Mouse (Mus musculus): ENCODE results near the gene Txn1.

Txn1 gene

DNA sequence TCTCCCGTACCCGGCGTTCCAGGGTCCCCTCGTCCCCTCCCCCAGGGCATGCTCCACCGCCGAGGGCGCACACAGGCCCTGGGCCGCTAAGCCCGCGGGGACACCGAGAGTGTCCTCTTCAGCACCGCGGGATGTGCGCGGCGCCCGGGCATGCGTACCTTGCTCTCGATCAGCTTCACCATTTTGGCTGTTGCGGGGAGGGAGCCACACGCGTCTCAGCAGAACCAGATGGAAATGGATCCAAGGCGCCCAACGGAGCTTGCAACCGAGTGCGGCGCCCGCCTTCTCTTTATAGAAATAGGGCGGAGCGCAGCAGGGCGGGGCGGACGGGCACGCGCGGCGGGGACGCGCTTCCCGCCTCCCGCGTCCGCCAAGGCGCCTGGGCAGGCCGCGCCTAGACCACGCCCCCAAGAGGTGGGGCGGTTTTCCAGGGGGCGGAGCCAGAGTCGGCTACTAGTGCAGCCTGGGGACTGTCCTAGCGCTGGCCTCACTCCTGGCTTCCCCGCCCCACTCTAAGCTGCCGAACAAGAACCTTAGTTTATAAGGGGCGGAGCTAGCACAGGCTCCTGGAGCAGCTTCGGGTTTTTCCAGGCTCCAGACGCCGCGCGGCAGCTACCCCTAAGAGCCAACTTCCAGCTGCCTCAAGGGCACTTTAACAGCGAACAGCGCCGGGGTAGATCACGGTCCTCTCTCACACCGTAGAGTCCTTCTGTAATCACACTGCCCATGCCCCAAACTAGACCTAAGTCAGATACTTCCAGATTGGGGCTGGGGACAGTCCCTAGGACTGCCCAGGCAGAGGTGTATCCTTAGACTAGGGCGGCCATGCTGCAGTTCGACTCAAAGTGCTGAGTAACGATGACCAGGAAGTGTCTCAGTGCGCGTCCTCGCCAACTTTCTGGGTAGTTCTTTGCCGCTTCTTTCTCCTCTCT, at the start of gene Txn1:
Txn1 (minus strand) TSS at position 383 of the 932 bp plus-strand sequence.
- peak; percentile 86 for DNase-seq (ENCODE audit: low read depth, low spot score)

DNA sequence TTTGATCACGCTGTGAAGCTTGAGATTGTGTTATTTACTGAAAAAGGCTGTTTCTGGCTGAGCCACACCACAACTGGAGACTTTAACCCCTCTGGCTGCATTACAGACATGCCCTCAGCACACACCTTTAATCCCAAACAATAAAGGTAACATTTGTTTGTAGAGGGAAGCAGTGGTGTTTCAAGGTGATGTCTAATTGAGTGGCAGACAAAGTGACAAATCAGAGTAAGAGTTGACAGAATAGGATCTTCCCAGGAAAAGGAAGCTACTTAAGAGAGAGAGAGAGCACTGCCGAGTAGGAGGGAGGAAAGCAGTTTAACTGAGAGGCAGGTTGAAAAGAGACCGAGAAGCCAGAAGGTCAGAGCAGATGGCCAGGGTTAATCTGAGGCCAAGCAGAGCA, 47.3 kb upstream of the Txn1 start:
- no peak for DNase-seq (ENCODE audit: low read depth, low spot score)

DNA sequence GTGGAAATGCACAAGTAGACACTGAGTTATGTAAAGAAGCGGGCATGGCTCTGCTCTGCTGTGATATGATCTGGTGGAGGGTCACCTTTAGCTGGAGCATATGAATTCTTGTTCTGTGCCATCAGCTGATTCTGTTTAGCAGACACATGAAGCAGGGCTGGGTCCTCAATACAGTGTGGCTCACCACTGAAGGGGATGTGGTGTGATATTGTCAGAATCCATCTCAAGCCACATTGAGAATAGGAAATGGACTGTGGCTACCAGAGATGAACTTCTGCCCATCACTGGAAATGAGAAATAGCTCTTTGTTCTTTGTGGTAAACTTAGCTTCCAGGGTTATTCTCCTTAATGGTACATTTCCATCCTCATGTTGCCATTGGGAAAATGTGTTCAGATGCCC, 35.2 kb upstream of the Txn1 start:
- no peak for DNase-seq (ENCODE audit: low read depth, low spot score)

DNA sequence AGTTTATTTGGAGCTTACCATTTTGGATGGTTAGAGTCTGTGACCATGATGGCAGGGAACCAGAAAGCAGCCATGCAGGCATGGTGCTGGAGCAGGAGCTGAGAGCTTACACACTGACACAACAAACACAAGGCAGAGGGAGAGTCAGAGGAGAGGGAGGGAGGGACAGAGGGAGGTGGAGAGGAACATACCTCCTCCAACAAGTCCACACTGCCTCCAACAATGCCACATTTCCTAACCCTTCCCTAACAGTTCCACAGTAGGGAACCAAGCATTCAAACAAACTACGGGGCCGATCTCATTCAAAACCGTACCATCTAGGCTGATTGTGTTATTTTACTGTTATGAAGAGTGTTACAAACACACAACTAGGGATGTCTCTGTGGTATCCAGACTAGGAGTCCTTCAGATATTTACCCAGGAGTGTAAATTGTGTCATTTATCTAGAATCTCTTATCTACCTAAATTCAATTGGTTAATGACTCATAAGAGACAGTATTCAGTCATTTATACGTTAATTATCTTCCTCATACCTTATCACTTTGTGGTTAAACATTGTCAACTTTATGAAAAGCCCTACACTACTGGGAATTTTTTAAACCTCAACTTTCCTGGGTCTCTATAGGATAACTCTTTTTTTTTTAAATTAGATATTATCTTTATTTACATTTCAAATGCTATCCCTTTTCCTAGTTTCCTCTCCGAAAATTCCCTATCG, 18.3 kb upstream of the Txn1 start:
- DNase-seq (ENCODE audit: low read depth, low spot score), result no peak

DNA sequence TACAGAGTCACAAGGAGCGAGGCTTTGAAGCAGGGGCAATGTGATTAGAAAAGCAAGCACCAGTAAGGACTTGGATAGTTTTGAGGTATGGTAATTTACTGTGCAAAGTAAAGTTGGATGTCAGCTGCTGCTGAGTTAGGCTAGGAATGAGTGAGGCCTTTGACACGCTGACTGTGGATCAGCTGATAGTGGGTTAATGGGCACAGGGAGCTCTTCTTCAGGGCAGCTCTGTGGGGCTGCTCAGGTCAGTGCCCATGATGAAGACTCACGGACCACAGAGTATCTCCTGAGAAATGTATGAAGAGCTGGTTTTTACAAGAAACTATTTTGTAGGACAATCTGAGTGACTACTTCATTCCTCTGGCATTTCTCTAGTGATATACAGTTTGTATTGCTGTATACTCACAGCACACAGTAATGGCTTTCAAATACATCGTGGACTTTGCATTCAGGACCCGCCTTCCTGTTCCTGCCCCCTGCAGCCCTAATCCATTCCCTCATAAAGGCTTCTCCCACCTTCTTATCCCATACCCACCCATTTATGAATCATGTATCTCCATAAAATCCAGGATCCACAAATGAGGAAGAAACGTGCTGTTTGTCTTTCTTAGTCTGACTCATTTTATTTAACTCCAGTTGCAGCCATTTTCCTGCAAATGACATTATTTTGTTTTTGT, 17.5 kb upstream of the Txn1 start:
- DNase-seq (ENCODE audit: low read depth, low spot score), result no peak

DNA sequence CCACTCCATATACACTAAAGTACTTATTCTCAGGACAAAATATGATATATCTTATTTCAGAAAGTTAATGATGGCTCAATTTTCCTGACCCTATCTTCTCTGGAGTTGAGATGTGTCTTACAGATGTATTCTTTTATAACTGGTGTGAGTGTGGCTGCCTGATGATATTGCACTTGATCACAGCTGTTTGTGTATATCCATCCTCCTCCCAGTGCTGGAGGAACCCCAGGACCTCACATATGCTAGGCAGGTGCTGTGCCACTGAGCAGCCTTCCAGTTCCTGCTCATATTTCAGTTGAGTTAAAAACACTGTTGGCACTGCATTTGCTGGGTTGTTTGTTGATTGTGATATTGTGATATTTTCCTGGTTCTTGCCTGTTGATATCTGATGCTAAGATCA, 14.1 kb upstream of the Txn1 start:
- DNase-seq (ENCODE audit: low read depth, low spot score), result no peak

DNA sequence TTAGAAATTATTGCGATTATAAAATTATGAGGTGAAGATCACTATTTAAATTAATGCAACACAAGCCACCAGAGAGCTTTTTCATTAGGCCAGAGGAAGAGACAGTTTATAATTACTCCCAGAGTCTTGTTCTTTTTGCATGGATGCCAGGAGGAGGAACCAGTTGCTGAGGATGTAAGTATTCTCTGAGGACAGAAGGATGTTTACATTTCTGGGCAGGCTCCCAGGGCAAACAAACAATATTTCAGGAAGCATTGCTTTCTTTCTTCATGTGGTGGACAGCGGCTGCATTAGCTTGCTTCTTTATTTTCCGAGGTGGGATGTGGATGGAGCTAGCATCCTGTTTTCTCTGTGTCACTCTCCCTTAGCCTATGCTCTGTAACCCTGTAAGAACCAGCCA, 11.0 kb upstream of the Txn1 start:
- no peak for DNase-seq (ENCODE audit: low read depth, low spot score)

DNA sequence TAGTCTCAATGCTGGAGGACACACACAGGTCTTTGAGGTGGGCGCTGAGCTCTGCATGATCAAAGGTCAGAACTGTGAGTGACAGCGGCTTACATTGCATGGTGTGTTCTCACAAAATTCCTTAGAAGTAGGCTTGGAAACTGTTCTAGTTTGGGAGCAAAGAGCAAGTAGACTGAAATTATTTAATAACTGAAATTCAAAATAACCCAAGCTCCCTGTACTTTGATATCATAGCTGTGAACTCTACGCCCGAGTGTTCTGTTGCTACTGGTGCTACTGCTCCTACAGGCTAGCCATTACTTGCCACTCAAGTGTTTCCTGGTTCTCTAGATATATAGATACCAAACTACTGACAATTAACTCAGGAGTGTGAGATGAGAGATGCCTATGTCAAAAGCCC, 9.3 kb upstream of the Txn1 start:
- no peak for DNase-seq (ENCODE audit: low read depth, low spot score)

DNA sequence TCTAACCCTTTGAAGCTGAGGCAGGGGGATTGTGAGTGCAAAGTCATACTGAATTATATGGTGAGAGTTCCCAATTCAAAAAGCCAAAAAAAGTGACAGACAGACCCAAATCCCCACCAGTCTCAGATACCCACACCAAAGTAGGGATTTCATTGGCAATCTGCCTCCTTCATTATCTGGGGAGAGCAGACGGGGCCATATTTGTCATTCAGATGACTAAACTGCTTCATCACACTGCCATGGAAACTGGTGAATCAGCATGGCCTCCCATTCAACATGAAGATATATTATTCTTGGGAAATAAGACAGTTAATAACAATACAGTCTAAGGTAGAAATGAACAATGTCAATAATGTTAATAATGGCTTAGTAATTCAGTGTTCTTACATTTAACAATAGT, 7.9 kb upstream of the Txn1 start:
- DNase-seq (ENCODE audit: low read depth, low spot score), result no peak

DNA sequence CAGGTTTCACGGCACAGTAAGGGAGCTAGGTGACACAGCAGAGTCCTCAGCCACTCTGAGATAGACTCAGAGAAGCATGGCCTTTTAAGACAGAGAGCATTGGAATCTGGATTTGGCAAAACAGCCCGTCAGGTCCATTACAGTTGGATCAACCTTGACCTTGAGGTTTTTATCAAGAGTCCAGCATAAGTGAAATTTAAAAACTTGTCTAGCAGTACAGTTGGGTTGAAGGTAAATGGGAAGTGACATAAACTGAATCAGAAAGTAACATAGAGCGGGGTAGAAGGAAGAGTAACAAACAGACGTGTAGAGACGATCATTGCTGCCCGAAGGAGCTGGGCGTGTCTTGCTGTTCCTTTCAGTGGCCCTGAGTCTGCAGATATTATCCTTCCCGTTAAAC, 2.8 kb upstream of the Txn1 start:
- DNase-seq (ENCODE audit: low read depth, low spot score), result no peak

DNA sequence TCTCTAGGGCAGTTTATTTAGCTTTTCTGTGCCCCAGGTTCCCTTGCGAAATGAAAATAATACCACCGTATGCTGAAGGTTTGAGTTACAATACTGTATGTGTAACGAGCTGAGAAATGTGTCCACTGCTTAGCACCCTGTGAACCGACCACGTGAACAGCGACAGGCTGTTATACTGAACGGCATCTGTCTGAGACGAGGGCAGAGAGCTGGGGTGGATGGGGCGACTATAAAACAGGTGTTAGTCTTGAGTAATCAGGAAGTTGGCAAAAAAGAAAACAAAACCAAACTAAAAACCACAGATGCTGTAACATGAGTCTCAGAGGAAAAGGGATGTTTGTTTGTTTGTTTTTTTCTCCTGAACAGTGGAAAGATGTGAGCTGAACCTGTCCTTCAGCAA, 1.9 kb upstream of the Txn1 start:
- DNase-seq (ENCODE audit: low read depth, low spot score), result no peak

DNA sequence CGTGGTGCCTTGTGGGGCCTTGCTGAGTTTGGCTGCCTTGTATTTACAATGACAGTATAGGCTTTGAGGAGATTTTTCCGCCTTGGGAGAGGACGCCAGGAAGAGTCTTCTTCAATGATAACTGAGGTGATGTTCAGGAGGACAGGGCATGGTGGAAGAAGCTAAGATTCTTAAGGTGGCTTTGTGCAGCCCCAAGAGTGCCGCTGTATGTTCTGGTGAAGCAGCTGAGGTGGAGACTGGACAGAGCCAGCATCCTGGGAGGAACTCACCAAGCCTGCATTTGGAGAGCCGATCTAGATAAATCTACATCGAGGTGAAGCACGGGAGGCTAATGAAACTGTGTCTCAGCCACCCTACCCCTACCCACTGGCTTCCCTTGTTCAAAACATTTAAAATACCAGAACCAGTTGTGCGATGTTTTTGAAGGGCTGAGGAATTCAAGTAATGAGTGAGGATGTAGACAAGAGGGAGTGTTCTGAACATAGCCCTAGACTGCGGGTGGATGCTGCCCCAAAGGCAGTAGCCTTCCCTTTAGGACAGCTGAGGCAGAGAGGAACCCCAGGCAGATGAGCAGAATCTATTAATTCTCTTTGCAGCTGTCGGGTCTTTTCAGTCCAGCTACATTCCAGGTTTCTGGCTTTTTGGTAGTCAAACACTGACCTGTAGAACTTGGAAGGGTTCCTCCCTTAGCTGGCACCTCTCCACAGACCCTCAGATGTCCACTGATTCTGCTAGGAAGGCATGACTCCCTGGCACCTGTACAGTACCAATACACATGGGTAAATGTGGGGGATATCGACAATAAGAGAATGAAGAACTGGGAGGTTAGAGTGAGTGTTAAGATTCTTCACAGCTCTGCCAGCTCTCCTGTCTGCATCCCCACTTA, 1.2 kb upstream of the Txn1 start:
- no peak for DNase-seq (ENCODE audit: low read depth, low spot score)

DNA sequence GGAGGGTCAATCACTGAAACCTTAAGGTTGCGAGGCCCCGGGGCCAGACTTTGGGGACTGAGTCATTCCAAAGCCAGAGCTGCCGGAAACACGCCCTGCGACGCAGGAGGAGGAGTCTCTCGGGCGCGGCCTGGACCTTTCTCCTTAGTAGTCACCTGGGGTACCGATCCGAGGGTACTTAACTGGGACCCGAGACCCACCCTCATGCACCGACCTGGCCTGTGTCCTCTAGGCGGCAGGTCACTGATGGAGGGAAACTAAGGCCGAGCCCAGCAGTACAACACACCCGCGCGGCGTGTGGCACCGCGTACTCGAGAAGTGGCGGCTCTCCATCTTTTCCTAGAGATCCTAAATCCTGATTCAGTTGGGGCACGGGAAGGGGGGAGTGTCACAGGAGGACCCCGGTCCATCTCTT, 660 bp downstream of the Txn1 start:
- DNase-seq (ENCODE audit: low read depth, low spot score), result peak; percentile 12

DNA sequence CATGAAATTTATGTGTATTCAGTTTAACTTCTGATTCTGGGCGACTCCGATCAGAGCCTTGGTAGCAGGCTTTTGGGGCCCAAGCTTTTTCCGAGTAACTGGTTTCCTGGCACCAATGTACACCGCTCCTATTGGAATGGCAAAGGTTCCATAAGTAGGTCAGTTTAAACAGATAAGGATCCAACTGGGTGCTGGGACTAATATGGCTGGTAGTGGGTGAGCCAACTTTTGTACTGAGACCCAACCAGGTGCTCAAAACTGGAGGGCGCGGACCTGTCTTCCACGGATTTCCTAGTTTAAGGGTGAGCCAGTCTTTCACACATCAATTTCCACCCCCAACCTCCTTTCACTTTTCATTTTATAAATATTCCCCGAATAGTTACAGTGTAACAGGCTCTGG, 1.2 kb downstream of the Txn1 start:
- DNase-seq (ENCODE audit: low read depth, low spot score), result no peak

DNA sequence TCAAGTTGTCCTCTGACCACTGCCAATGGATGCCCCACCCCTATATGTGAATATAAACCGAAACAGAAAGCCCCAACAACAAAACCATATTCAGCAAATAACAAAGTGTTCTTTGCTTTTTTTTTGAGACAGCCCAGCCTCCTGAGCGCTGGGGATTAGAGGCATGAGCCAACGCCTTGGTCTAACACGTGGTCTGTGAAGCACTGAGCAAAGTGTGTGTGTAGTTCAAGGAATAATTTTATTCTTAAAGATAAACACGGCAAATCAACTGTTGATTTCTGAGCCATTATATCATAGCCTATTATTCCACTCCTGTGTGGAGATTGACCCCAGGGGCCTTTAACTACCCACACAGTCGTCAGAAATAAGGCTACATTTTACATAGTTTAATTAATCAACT, 1.6 kb downstream of the Txn1 start:
- DNase-seq (ENCODE audit: low read depth, low spot score), result no peak

DNA sequence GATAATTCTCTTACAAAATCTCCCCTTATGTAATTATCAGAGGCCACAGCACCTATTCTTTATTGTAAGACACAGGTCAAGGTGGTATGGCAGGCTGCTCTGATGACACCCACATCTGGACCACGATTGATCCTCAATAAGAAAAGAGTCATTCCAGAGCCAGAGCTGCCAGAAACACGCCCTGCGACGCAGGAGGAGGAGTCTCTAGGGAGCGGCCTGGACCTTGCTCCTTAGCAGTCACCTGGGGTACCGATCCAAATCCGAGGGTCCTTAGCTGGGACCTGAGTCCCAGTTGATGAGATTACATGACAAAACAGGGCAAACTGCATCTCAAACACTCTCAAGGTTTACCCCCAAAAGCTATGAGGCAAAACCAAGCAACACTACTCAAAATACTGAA, 2.4 kb downstream of the Txn1 start:
- no peak for DNase-seq (ENCODE audit: low read depth, low spot score)

DNA sequence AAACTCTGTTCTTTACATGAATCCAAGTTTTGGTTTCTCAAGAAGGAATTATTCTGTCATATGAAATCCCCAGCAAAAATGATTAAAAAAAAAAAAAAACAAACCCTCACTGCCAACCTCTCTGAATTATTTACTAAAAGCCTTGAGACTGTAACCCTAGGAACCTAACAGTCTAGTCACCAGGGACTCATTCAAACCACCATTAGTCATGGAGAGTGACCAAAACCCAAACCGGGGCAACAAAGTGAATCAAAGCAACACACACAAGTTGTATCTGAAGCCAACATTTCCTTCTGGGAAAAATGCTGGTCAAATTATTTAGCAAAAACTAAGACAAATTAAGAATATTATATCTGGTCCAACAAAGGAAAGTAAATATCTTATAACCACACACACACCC, 3.3 kb downstream of the Txn1 start:
- no peak for DNase-seq (ENCODE audit: low read depth, low spot score)

DNA sequence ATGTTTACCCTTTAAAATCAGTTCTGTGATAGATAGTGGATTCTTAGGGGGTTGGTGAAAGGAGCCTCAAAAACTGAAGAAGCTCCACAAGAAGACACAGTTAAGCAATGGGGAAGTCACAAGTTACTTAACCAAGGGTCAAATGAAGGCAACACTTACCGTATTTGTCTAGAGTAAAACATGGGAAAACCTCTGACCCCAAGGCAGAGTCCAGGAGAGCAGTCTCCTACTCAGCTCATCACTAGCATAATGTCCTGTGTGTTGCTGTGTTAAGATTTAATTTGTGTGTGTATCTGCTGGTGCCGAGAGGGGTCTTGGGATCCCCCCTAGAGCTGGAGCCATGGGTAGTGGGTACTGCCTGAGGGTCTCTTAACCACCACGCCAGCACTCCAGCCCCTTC, 3.8 kb downstream of the Txn1 start:
- DNase-seq (ENCODE audit: low read depth, low spot score), result no peak

DNA sequence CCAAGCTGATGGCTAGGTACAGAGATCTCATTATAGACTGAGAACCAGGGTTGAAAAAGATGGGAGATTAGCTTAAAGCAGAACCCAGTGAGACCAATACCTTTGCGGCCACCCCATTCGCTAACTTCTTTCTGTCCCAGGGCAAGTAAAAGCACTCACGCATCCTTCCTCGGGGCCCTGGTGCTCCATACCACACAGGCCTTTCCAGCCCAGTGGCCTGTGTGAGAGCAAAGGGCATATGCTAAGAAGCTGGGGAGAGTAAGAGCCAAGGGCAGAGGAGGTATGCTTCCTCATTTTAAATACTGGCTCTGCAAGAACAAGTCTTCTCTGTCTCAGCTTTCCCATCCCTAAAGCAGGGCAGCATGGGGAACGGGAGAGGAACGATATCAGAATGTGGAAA, 6.3 kb downstream of the Txn1 start:
- no peak for DNase-seq (ENCODE audit: low read depth, low spot score)

DNA sequence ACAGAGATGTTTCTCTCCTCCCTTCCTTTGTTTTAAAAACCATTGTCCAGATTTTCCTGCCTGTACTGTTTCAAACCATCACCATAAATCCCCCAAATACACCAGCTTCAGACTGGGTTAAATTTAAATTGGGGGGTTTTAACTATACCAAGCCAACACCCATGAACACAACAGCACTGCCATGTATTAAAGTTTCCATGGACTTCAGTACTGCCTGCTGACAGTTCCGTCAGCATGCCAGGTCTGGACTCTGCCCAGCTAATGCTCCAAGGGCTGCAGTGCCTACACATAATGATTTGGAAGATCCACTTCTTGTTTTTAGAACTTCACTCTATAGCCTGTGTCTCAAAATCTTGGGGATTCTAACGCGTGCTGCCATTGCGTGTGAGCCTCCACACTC, 8.7 kb downstream of the Txn1 start:
- no peak for DNase-seq (ENCODE audit: low read depth, low spot score)

DNA sequence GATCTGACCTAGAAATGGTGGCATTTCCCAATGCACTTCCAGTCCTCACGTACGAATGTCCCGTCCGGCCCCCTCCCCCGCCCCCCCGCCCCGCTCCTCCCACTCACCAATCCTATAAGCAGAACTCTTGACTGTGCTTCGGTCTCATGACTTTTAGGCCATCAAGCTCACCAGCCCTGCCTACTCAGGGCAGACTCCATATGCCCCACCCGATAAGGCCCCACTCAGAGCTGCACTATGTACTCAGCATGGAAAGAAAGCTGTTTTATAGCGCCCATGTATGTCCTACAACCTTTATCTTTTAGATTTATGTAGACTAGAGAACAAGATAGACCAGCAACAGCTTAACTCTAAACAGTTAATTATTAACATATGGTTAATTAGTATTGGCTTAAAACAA, 9.2 kb downstream of the Txn1 start:
- no peak for DNase-seq (ENCODE audit: low read depth, low spot score)

DNA sequence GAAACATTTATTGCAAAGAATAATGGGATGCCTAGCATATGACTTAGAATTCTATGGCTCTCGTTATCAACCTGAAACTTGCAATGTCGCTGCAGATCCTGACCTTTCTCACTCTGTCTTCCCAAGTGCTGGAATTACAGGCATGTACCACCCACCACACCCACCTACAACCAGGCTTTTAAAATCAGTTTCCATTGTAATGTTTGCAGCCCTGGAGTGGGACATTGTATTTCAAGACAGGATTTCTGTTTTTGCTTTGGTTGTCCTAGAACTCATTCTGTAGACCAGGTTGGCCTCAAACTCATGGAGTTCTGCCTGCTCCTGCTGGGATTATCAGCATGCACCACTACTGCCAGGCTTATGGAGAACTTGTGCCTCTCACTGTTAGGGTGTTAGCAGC, 13.3 kb downstream of the Txn1 start:
- no peak for DNase-seq (ENCODE audit: low read depth, low spot score)
